Comparison of ENCODE assay signal across 27 mouse cellular contexts in the genomic region with DNA sequence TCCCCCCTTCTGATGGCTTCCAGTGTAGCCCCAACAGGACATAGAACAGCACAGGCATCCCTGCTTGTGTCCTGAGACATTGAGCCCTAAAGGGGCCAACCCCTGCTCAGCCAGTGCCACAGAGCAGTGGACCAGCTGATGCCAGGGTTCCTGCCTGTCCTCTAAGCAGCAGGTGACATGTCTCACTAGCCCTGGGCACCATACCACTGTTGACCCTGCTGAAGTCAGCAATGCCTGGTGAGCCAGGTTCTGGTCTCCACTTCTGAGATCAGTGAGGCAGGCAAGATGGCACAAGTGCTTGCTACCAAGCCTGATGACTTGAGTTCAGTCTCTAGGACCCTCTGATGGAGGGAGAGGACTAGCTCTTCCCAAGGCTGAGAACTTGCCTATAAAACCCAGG. TPM values are rescaled to one million over a fixed set of nuclear protein-coding genes. Genes with fewer than 3 reads are reported as not detected.
DNase-seq lines count a peak whose midpoint lies in the region; ATAC-seq and TF ChIP-seq lines count a peak whose summit lies in the region.
"Had no signal": no experiment of that assay in that cellular context is flagged by ENCODE, and none has a peak within 500 bp of the region (broad histone marks: within the 10 kb centered on the region; RNA-seq: fewer than 3 reads in every experiment).

No protein-coding gene starts in this region.

- TF ChIP-seq EP300 in MEL (IDR thresholded peaks at IDR 0.05; ENCODE audit: low read depth in 1 of 2, low read length in 2 of 2): no peak

- no peaks in the 10 kb centered on the region for H3K4me1 ChIP-seq in intestine, postnatal 0 days (replicated peaks; ENCODE audit: control insufficient read depth, insufficient read depth, low read length)
- peaks cover 10% of the 10 kb centered on the region; the same call in 1 of the 2 replicates for H3K4me1 ChIP-seq in intestine, embryonic 15.5 days (replicated peaks)
- H3K4me1 ChIP-seq in neural tube, embryonic 13.5 days (replicated peaks): peaks cover 14% of the 10 kb centered on the region
- H3K4me1 ChIP-seq in MEL (ENCODE audit: control insufficient read depth in 1 of 2, insufficient read depth in 2 of 2, low read length in 2 of 2): peaks cover 0 to 12% of the 10 kb centered on the region in 2 experiments; a peak in 3 of 4 replicates

- TF ChIP-seq RAD21 in MEL (IDR thresholded peaks at IDR 0.05; ENCODE audit: low read depth, low read length): no peak

- no peak for DNase-seq in neural tube, embryonic 10.5 days (ENCODE audit: extremely low spot score, low spot score)
- no peak for DNase-seq in MEL (ENCODE audit: low read depth, low spot score)
- no peak for DNase-seq in ovary, postnatal 36 days (ENCODE audit: low spot score)
- DNase-seq: adrenal gland, adult 2 months; adrenal gland, postnatal 10 days; adrenal gland, postnatal 25 days; B cell, adult 2 months; cerebellum, adult 11 months; cerebellum, adult 18-20 months; cerebellum, adult 8-10 months; cerebellum, adult 9-11 months; cerebellum, postnatal 14 days; cerebellum, postnatal 36 days; embryo, embryonic 11 days had no signal

- H3K9me3 ChIP-seq in intestine, postnatal 0 days (ENCODE audit: control insufficient read depth): no peaks in the 10 kb centered on the region
- no peaks in the 10 kb centered on the region for H3K9me3 ChIP-seq in intestine, embryonic 15.5 days
- no peaks in the 10 kb centered on the region for H3K9me3 ChIP-seq in neural tube, embryonic 13.5 days
- H3K9me3 ChIP-seq in MEL (replicated peaks; ENCODE audit: insufficient read depth, low read length): no peaks in the 10 kb centered on the region
- H3K9me3 ChIP-seq: embryonic facial prominence, embryonic 13.5 days; embryonic facial prominence, embryonic 15.5 days; forebrain, embryonic 10.5 days; forebrain, embryonic 12.5 days; G1E had no signal

- peaks cover 8% of the 10 kb centered on the region for H3K79me2 ChIP-seq in MEL (ENCODE audit: control insufficient read depth, insufficient read depth, low read length, poor library complexity)

- no peak for TF ChIP-seq POLR2A in MEL (IDR thresholded peaks at IDR 0.05; ENCODE audit: control insufficient read depth in 1 of 2, insufficient read depth in 1 of 2, low read depth in 1 of 2, low read length in 2 of 2, poor library complexity in 1 of 2)

- H3K9ac ChIP-seq in intestine, postnatal 0 days (ENCODE audit: low read depth, low read length): no peak overlapping the region
- H3K9ac ChIP-seq in intestine, embryonic 15.5 days: no peak overlapping the region
- peak overlapping the region; percentile 2; the same call in 1 of the 2 replicates for H3K9ac ChIP-seq in neural tube, embryonic 13.5 days
- H3K9ac ChIP-seq in MEL (ENCODE audit: control insufficient read depth, low read depth, low read length, poor library complexity, severe bottlenecking): no peak overlapping the region
- H3K9ac ChIP-seq: embryonic facial prominence, embryonic 13.5 days; embryonic facial prominence, embryonic 15.5 days; forebrain, embryonic 12.5 days had no signal

- no peak for ATAC-seq in intestine, postnatal 0 days
- ATAC-seq in intestine, embryonic 15.5 days: no peak
- ATAC-seq in neural tube, embryonic 13.5 days (ENCODE audit: low read depth): no peak
- ATAC-seq: CD4-positive, CD25-positive, alpha-beta regulatory T cell, adult 4 months; forebrain, embryonic 14.5 days; forebrain, embryonic 16.5 days had no signal

- no peaks in the 10 kb centered on the region for H3K27me3 ChIP-seq in intestine, postnatal 0 days (replicated peaks; ENCODE audit: control insufficient read depth, insufficient read depth, low read length)
- no peaks in the 10 kb centered on the region for H3K27me3 ChIP-seq in intestine, embryonic 15.5 days (replicated peaks)
- H3K27me3 ChIP-seq in neural tube, embryonic 13.5 days: no peaks in the 10 kb centered on the region
- no peaks in the 10 kb centered on the region for H3K27me3 ChIP-seq in MEL (ENCODE audit: control insufficient read depth in 1 of 2, insufficient read depth in 2 of 2, low read length in 2 of 2)
- H3K27me3 ChIP-seq: CH12.LX; embryonic facial prominence, embryonic 13.5 days; embryonic facial prominence, embryonic 15.5 days; forebrain, embryonic 12.5 days had no signal

- no peak for TF ChIP-seq CTCF in intestine, postnatal 0 days (IDR thresholded peaks at IDR 0.05; ENCODE audit: low read depth)
- no peak for TF ChIP-seq CTCF in MEL (IDR thresholded peaks at IDR 0.05 in 2 of 3, conservative IDR thresholded peaks at IDR 0.05 in 1 of 3; ENCODE audit: control insufficient read depth in 1 of 3, insufficient read depth in 1 of 3, low read depth in 2 of 3, low read length in 3 of 3, poor library complexity in 1 of 3, severe bottlenecking in 1 of 3)

- no peak overlapping the region for H3K4me2 ChIP-seq in intestine, postnatal 0 days (replicated peaks; ENCODE audit: low read depth)
- no peak overlapping the region for H3K4me2 ChIP-seq in intestine, embryonic 15.5 days (replicated peaks)
- H3K4me2 ChIP-seq in neural tube, embryonic 13.5 days: no peak overlapping the region
- H3K4me2 ChIP-seq: embryonic facial prominence, embryonic 13.5 days; embryonic facial prominence, embryonic 15.5 days; forebrain, embryonic 12.5 days had no signal

- H3K27ac ChIP-seq in intestine, postnatal 0 days (ENCODE audit: low read depth, low read length): peak overlapping the region; percentile 28; the same call in 1 of the 2 replicates
- no peak overlapping the region for H3K27ac ChIP-seq in intestine, embryonic 15.5 days
- no peak overlapping the region for H3K27ac ChIP-seq in neural tube, embryonic 13.5 days (replicated peaks)
- H3K27ac ChIP-seq in MEL (ENCODE audit: control insufficient read depth, low read depth, low read length): no peak overlapping the region
- H3K27ac ChIP-seq: embryonic facial prominence, embryonic 15.5 days; forebrain, embryonic 10.5 days; forebrain, embryonic 12.5 days had no signal

- no peak overlapping the region for H3K4me3 ChIP-seq in intestine, postnatal 0 days (ENCODE audit: low read depth, low read length)
- no peak overlapping the region for H3K4me3 ChIP-seq in intestine, embryonic 15.5 days (replicated peaks)
- H3K4me3 ChIP-seq in neural tube, embryonic 13.5 days: no peak overlapping the region
- H3K4me3 ChIP-seq in MEL (ENCODE audit: control insufficient read depth in 1 of 2, insufficient read depth in 1 of 2, low read depth in 2 of 2, low read length in 2 of 2): no peak overlapping the region
- H3K4me3 ChIP-seq: embryonic facial prominence, embryonic 13.5 days; embryonic facial prominence, embryonic 15.5 days; erythroblast, embryonic 14.5 days; forebrain, embryonic 10.5 days; forebrain, embryonic 12.5 days had no signal

- H3K36me3 ChIP-seq in intestine, postnatal 0 days (ENCODE audit: control insufficient read depth, insufficient read depth): peaks cover 64% of the 10 kb centered on the region
- peaks cover 34% of the 10 kb centered on the region for H3K36me3 ChIP-seq in intestine, embryonic 15.5 days
- peaks cover 63% of the 10 kb centered on the region for H3K36me3 ChIP-seq in neural tube, embryonic 13.5 days
- H3K36me3 ChIP-seq in MEL (ENCODE audit: control insufficient read depth in 1 of 2, insufficient read depth in 2 of 2, low read length in 2 of 2): peaks cover 7 to 8% of the 10 kb centered on the region in 2 experiments

TF ChIP-seq in MEL, 35 proteins besides CTCF, POLR2A, EP300 and RAD21:
- TF ChIP-seq ZNF384 (IDR thresholded peaks at IDR 0.05; ENCODE audit: low read depth, low read length) (no peak), POLR2AphosphoS5 (IDR thresholded peaks at IDR 0.05; ENCODE audit: borderline replicate concordance, low read depth, low read length) (peak; percentile 29; the same call in 1 of the 2 replicates)

RNA-seq across cellular contexts. Expression of gene Tmed1, which starts 4.3 kb away (rescaled TPM):
- polyA plus RNA-seq in intestine, postnatal 0 days (2015; fragmentation: Nextera tagmentation; extraction: Ambion mirVana): 31.1 and 31.4 TPM in 2 replicates
- polyA plus RNA-seq in intestine, embryonic 15.5 days (2015; fragmentation: Nextera tagmentation; extraction: Ambion mirVana): 77.7 and 84.5 TPM in 2 replicates
- 52.8 and 53.9 TPM in 2 replicates for polyA plus RNA-seq in neural tube, embryonic 13.5 days (2015; fragmentation: Nextera tagmentation; extraction: Ambion mirVana)
- total RNA-seq in MEL (2012; rRNA removed): 128 and 146 TPM in 2 replicates
- 10 to 100 TPM in 1 of 2 experiments, not detected in 1; 89.4 TPM for polyA plus RNA-seq in MEL (2012; ENCODE audit: insufficient read depth in 1 of 2, insufficient read length in 2 of 2, low read depth in 1 of 2, low replicate concordance in 2 of 2, missing spikeins in 1 of 2)

RNA-seq across cellular contexts. Expression of gene AB124611, which starts 20.2 kb away (rescaled TPM):
- polyA plus RNA-seq in intestine, postnatal 0 days (2015; fragmentation: Nextera tagmentation; extraction: Ambion mirVana): 0.43 and 1.1 TPM in 2 replicates
- polyA plus RNA-seq in intestine, embryonic 15.5 days (2015; fragmentation: Nextera tagmentation; extraction: Ambion mirVana): 2.5 and 3.0 TPM in 2 replicates
- 2.9 and 4.2 TPM in 2 replicates for polyA plus RNA-seq in neural tube, embryonic 13.5 days (2015; fragmentation: Nextera tagmentation; extraction: Ambion mirVana)
- 37.2 and 55.2 TPM in 2 replicates for total RNA-seq in MEL (2012; rRNA removed)
- 10 to 100 TPM in 1 of 2 experiments, not detected in 1; 58.7 TPM for polyA plus RNA-seq in MEL (2012; ENCODE audit: insufficient read depth in 1 of 2, insufficient read length in 2 of 2, low read depth in 1 of 2, low replicate concordance in 2 of 2, missing spikeins in 1 of 2)

RNA-seq across cellular contexts. Expression of gene Carm1, which starts 40.9 kb away (rescaled TPM):
- polyA plus RNA-seq in intestine, postnatal 0 days (2015; fragmentation: Nextera tagmentation; extraction: Ambion mirVana): 10.0 and 11.9 TPM in 2 replicates
- 41.4 and 42.2 TPM in 2 replicates for polyA plus RNA-seq in intestine, embryonic 15.5 days (2015; fragmentation: Nextera tagmentation; extraction: Ambion mirVana)
- 43.8 and 45.8 TPM in 2 replicates for polyA plus RNA-seq in neural tube, embryonic 13.5 days (2015; fragmentation: Nextera tagmentation; extraction: Ambion mirVana)
- 121 and 131 TPM in 2 replicates for total RNA-seq in MEL (2012; rRNA removed)
- polyA plus RNA-seq in MEL (2012; ENCODE audit: insufficient read depth in 1 of 2, insufficient read length in 2 of 2, low read depth in 1 of 2, low replicate concordance in 2 of 2, missing spikeins in 1 of 2): 100 to 1,000 TPM; 121 to 423 TPM
